Mouse (Mus musculus) gastrocnemius, postnatal 4 days (tissue): ENCODE measurements around the gene Unc80. TPM values are rescaled to one million over a fixed set of nuclear protein-coding genes. Genes with fewer than 3 reads are reported as not detected.

Experiments used
- DNase-seq, 2 experiments: peaks; one replicate each; pipeline ENCODE4 v3.0.0; 2021 to 2022; ENCODE audit warnings: low spot score in 2 of 2, mixed read lengths in 2 of 2
- long read RNA-seq, 2 experiments: library from polyadenylated mRNA; stranded (forward); transcript quantifications; one replicate each; pipeline ENCODE4 v2.0.0; 2021
- total RNA-seq, 2 experiments: library from RNA; stranded (reverse); gene quantifications; 2 replicates each; pipeline ENCODE4 v1.2.3; 2021

The Unc80 gene
- not detected for total RNA-seq
- long read RNA-seq, experiment 1, result 0 reads
- long read RNA-seq, experiment 2, result 0 reads

GRCm38 (mm10) chr1:66467821-66468703 is at the start of gene Unc80:
Unc80 (plus strand) TSS chr1:66468367.
- DNase-seq, result peak; percentile 58 to 66

GRCm38 (mm10) chr1:66426073-66426472 is 42.1 kb upstream of the Unc80 start:
- DNase-seq, result no peak

GRCm38 (mm10) chr1:66430962-66431361 is 37.2 kb upstream of the Unc80 start:
- no peak for DNase-seq

DNA sequence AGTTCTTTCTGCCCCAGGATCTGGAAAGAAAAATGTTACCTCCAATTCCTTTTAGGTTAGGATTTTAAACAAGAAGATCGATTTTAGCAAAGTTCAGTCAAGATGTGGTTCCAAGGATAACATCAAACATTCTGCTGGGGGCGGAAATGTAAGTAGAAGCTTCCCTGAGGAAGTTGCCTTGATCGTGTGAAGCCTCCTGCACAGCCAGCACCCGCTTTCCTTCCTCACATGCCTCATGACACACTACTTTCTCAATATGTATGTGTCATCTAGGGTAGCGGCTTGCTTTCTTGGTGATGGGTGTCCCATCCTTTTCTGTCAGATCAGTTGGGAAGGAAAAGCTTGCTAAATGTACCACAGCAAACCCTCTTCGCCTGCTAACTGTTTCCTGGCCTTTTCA is 36.7 kb upstream of the Unc80 start:
- DNase-seq, result no peak

GRCm38 (mm10) chr1:66438069-66438468 is 30.1 kb upstream of the Unc80 start:
- no peak for DNase-seq

GRCm38 (mm10) chr1:66442922-66443321 is 25.2 kb upstream of the Unc80 start:
- no peak for DNase-seq

DNA sequence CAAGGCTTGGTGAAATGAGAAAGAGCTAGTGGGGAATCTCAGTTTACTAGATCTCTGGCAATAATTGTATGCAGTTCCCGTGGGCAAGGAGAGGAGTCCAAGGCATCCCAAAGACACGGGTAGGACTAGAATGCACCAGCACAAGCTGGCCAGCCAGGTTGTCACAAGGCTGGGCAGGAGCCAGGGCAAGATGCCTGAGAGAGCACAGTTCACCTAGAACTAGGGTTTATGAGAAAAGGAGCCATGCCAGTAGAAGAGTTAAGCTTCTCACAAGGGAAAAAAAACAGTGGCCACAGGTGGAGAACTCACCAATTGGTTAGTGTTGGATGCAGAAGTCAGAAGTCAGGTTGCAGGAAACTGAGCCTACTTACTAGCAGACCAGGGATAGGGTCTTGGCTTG is 18.7 kb upstream of the Unc80 start:
- no peak for DNase-seq

DNA sequence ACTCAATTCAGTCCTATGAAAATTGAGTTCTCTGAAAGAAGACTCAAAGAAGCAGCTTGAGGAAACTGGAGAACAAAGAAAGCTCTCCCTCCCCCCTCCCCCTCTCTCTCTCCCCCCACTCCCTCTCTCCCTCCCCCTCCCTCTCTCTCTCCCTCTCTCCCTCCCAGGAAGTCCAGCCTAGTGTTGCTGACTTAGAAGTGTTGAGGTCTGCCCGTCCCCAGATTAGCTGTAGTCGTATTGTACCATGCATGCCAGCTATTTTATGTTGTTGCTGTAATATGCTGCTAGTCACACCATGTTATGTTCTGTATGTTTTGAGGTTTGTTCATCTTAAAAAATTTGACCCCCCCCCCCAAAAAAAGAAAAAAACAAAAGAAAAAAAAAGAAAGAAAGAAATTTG is 11.6 kb upstream of the Unc80 start:
- no peak for DNase-seq

DNA sequence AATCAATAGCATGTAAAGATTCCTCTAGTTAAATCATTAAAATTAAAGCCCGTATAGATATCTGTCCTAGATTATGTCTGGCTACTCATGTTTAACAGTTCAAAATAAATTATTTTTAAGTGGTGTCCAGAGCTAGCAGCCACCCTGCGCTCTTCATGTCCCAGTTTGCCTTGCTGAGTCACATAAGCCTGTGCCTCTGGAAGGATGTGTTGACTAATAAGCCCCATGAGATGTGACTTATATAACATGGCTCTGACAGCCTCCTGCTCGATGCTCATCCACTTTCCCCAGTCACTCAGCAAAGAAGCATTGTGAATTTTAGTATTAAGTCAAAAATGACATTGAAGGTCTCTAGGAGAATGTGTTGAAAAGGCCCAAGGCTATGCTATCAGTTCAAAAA is 10.4 kb upstream of the Unc80 start:
- DNase-seq, result no peak

DNA sequence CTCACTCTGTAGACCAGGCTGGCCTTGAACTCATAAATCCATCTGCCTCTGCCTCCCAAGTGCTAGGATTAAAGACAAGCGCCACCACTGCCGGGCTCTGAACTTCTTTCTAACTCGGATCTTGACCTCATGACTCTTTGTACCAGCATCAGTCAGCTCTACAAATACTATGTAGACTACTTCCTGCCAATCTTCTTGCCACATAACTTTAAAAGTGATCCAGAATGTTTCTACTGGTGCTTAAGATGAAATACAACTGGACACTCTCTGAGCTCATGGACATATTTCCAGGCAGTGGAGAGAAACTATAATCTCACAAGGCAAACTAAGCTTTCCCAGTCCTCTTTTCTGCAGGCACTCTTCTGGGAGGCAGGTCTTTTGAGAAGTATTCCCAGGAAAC is 8.8 kb upstream of the Unc80 start:
- no peak for DNase-seq

- no peak for DNase-seq
Measured at GRCm38 (mm10) chr1:66460850-66461249, 7.3 kb upstream of the Unc80 start.

DNA sequence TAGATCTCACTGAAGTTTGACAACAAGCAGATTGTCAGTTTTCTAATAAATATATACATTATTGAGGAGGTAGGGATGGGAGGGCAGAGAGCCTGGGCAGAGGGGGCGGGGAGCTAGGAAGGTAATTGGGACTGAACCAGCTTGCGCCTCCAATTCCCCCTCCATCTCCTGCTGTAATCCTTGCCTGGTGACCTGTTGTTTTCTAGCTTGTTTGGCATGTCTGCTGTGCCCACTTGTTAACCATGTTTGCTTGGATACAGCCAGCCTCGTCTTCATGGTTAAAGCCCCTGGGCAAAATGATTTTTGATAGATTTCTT is 495 bp downstream of the Unc80 start:
- no peak for DNase-seq

DNA sequence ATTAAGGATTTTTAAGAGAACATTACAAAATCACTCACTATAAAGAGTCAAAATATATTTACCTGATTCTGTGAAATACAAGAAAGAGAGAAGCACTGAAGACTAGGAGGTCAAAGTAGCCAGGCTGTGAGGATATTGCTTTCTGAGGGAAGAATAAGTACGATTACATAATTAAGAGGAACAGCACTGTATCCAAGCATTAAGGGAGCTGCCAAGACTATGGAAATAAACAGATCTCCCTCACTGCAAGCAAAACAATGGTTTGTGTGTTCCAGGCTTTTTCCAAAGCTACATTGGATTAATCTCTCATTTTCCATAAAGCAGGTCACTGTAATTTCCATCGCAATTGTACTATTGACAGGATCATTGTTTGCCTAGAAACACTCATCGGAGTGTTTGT is 14.6 kb downstream of the Unc80 start:
- no peak for DNase-seq

DNA sequence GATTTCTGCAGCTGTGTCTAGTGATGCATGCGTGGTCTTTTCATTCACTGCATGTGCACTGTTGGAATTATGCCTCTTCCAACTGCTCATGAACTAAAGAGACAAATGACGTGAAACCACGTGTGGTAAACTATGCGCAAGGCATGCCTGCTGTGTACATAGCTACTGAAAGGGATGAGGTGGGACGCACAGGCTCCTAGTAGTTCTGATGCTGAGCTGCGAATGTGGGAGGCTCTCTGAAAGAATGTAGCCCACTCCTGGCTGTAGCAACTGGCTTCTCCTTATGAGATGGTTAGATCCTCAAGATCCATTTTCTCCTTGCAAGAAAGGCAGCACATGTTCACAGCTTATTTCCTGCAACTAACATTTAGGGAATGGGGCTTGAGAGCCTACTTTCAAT is 24.9 kb downstream of the Unc80 start:
- DNase-seq, result no peak

DNA sequence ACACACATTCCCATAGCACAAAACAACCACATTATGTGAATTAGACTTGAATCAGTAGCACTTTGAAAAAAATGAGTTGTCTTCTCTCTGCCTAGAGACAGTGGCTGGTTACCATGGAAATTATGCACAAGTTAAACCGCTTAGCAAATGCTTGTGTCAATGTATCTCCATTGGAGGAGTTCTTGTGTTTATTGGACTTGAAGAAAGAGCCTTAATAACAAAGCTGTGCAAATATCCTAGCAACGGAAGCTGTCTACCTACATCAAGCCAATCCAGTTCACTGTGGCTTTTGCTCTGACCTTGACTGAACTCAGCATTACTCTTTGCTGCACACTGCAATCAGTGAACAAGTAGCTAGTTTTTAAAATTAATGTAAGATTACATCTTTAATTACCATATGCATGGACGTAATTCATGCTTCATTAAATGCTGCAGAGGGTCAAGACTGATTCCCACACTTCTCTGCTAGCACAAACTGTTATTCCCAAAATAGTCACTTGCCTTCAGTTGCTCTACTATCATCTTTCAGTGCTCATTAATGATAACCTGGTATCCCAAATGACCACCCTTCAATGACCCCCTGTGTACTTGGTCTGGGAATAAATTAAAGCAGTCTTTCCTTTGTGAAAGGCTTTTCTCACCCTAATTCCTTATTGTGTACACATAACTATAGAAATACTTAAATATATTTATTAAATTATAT is 27.3 kb downstream of the Unc80 start:
- no peak for DNase-seq

GRCm38 (mm10) chr1:66550812-66551211 is 82.6 kb downstream of the Unc80 start:
- DNase-seq, result no peak

GRCm38 (mm10) chr1:66552396-66552966 is 84.3 kb downstream of the Unc80 start:
- no peak for DNase-seq

DNA sequence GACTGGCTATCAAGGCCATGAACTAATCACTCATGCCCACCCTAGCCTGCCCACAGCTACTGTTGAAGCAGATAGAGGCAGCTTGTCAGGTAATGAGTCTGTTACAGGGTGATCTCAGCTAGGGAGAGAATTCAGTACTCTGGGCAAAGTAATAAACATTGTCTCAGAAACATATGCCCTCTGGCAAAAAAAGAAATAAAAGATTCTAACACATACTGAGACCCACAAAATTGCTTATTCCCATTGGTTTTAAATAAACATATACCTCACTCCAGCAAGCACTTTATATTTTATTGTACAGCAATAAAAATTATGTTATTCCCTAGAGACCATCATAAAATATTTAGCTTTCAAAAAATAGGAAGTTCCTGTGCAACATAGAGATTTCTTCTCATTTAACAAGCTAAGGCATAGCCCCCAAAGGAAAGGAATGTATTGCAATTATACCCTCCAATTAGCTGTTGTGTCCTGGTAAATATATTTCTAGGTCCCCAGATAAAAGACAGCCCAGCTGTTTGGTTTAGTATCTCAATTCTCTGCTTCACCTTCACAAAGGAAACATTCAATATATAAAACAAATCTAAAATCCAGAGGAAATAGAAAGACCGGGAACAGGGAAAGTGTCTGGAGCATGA is 93.6 kb downstream of the Unc80 start:
- no peak for DNase-seq

DNA sequence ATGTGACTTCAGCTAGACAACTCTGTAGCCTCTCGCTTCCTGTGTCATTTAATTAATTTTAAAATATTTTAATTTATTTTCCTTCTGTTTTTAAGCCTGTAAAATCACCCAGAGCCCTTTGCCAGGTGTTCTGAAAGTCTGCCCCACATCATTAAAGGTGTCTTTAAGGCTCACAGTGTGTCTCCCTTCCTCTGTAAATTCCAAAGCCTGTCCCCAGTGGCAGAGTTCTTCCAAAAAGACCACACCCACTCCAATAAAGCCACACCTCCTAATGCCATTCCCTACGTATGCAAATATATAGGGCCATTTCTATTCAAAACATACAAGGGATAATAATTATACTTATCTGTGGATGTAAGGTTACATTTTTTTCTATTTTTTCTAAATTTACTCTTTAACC is 94.2 kb downstream of the Unc80 start:
- DNase-seq, result no peak

DNA sequence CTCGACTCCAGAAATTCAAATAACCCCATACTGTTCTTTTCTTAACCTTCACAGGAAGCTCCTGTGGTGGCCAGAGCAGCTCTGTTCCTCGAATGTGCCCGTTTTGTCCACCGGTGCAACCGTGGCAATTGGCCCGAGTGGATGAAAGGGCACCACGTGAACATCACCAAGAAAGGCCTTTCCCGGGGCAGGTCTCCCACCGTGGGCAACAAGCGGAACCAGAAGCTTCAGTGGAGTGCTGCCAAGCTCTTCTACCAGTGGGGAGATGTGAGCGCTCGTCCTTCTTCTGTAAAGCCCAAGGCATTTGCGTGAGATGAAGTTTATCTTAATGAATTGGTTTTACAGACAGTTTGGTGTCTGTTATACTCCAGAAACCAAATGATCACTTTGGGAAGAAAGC is 101.6 kb downstream of the Unc80 start:
- no peak for DNase-seq

DNA sequence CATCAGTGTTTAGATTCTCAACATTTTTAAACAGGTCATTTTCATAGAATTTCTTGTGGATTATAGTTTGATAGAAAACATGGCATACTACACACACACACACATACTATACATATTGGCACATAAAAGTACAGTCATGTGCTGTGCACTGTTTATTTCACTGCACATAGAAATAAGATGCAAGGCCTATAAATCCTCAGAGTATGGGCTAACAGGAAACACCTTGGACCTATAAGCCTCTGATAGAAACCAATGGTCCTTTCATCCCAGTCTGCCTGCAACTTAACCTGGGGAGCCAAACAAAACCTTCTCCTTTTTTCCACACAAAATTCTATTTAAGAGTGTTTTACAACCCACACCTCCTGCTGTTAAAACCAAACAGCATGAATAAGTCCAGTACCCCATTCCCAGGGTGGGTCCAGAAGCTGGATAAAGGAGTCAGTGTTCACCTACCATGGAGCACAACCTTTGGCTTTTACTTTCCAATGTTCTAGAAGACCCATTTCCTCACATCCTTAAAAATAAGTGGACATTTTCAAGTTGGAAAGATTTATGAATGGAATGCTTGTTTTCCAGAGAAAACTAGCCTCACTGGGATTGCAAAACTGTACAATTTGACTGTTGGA is 129.1 kb downstream of the Unc80 start:
- DNase-seq, result no peak
